Mouse (Mus musculus) midbrain, embryonic 16.5 days (tissue): Measurements from ENCODE around the gene Lrch1. TPM values are rescaled to one million over a fixed set of nuclear protein-coding genes. Genes with fewer than 3 reads are reported as not detected.

ENCODE experiments used
- ATAC-seq: fragments of 200-750 bp; cut with Nextera tagmentation; 2 replicates; pipeline ENCODE4 v1.8.0; 2017; ENCODE audit warnings: moderate TSS enrichment
- H3K27ac ChIP-seq: fragments of 300-500 bp; sonication (generic); 2 replicates; pipeline ENCODE4 v1.5.1; 2014; ENCODE audit warnings: mild to moderate bottlenecking, low read length, mixed read lengths
- H3K27me3 ChIP-seq: fragments of 300-500 bp; sonication (generic); 2 replicates; pipeline ENCODE4 v1.6.1; 2014; ENCODE audit warnings: low read depth, low read length, mixed read lengths; ENCODE audit not compliant: control insufficient read depth, insufficient read depth
- H3K36me3 ChIP-seq: fragments of 300-500 bp; sonication (generic); 2 replicates; pipeline ENCODE4 v1.6.1; 2014; ENCODE audit warnings: mild to moderate bottlenecking, low read length, moderate library complexity, mixed read lengths; ENCODE audit not compliant: control insufficient read depth, insufficient read depth
- H3K4me1 ChIP-seq: fragments of 300-500 bp; sonication (generic); 2 replicates; pipeline ENCODE4 v1.6.1; 2014; ENCODE audit warnings: mild to moderate bottlenecking, low read length, mixed read lengths; ENCODE audit not compliant: control insufficient read depth, insufficient read depth
- H3K4me2 ChIP-seq: fragments of 300-500 bp; sonication (generic); 2 replicates; pipeline ENCODE4 v1.6.1; 2014; ENCODE audit warnings: mild to moderate bottlenecking, low read length, mixed read lengths
- H3K4me3 ChIP-seq: fragments of 300-500 bp; sonication (generic); 2 replicates; pipeline ENCODE4 v1.5.1; 2014; ENCODE audit warnings: low read depth, mild to moderate bottlenecking, low read length, moderate library complexity, mixed read lengths
- H3K9ac ChIP-seq: fragments of 300-500 bp; sonication (generic); 2 replicates; pipeline ENCODE4 v1.6.1; 2014; ENCODE audit warnings: low read depth, low read length, mixed read lengths
- H3K9me3 ChIP-seq: fragments of 300-500 bp; sonication (generic); replicated peaks from 2 replicates; pipeline ENCODE4 v1.6.1; 2014; ENCODE audit warnings: mild to moderate bottlenecking, low read length, mixed read lengths; ENCODE audit not compliant: control insufficient read depth, poor library complexity, severe bottlenecking
- WGBS: fragments of 180-500 bp; shearing (Covaris S2); extraction: QIAGEN DNeasy Blood & Tissue Kit; methylation state at CpG from one replicate; pipeline ENCODE4 v1.1.7; 2014; 5-methylcytosine and 5-hydroxymethylcytosine counted together
- polyA plus RNA-seq: library from polyadenylated mRNA; unstranded; fragments of >200 nt; fragmentation: Nextera tagmentation; extraction: Ambion mirVana; gene quantifications from 2 replicates; pipeline ENCODE4 v1.2.1, GENCODE M21; 2015

Lrch1 gene
- polyA plus RNA-seq, 1 experiment from 2014 or later, result 19.9 TPM

DNA sequence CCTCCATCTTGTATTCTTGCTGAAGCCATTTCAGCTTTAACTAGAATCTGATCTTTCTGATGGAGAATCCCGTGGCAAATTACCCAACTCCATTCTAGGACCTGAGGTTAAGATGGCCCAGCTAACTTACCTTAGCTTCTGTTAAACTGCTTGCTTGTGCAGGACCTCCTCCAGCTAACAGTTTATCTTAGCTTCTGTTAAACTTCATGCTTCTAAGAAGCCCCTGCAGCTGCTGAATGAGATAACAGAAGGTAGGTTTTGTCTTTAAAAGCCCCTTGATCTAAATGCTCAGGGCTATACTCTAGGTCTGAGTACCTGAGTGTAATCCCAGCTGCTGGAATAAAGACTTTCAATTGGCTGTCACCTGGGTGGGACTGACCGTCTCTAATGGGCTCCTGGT, 17.9 kb downstream of the Lrch1 start:
- WGBS, result 76% methylated on average over 2 of the region's 2 CpGs
- no peak for ATAC-seq
- no peak overlapping the region for H3K4me2 ChIP-seq
- H3K36me3 ChIP-seq, result 0 out of 2 replicates have a peak, but pooled peaks cover 2% of the 10 kb centered on the region
- H3K4me1 ChIP-seq, result peaks cover 9% of the 10 kb centered on the region
- no peak overlapping the region for H3K4me3 ChIP-seq
- H3K9ac ChIP-seq, result no peak overlapping the region
- no peak overlapping the region for H3K27ac ChIP-seq
- no peaks in the 10 kb centered on the region for H3K27me3 ChIP-seq
- H3K9me3 ChIP-seq, result no peaks in the 10 kb centered on the region

DNA sequence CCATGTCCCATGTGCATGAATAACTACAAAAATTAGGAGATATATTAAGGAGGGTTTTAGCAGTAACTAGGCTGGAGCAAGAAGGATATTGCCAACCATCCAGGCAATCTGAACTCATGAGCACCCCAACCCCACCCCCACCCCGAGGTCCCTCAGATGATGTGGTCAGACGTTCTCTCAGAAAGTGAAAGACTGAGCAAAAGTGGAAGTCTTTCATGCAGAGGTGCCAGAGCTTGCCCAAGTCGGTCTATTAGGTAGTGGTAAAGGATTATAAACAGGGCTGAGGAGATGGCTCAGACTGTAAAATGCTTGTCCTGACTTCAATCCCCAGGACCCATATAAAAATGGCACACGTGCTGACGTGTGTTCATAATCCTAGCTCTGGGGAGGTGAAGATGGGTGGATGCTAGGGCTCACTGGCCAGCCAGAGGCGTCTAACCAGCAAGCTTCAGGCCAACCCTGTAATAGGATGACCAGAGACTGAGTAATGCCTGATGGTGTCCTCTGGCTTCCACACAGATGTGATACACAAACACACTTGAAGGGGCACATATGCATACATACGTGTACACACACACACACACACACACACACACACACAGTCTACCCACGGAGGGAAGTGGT, 18.8 kb downstream of the Lrch1 start:
- 93% methylated on average over 8 of the region's 8 CpGs for WGBS
- H3K4me3 ChIP-seq, result no peak overlapping the region
- no peak overlapping the region for H3K9ac ChIP-seq
- H3K27ac ChIP-seq, result no peak overlapping the region
- 0 out of 2 replicates have a peak, but pooled peaks cover 2% of the 10 kb centered on the region for H3K36me3 ChIP-seq
- H3K4me2 ChIP-seq, result no peak overlapping the region
- no peaks in the 10 kb centered on the region for H3K27me3 ChIP-seq
- no peaks in the 10 kb centered on the region for H3K9me3 ChIP-seq
- no peak for ATAC-seq
- peaks cover 9% of the 10 kb centered on the region for H3K4me1 ChIP-seq

DNA sequence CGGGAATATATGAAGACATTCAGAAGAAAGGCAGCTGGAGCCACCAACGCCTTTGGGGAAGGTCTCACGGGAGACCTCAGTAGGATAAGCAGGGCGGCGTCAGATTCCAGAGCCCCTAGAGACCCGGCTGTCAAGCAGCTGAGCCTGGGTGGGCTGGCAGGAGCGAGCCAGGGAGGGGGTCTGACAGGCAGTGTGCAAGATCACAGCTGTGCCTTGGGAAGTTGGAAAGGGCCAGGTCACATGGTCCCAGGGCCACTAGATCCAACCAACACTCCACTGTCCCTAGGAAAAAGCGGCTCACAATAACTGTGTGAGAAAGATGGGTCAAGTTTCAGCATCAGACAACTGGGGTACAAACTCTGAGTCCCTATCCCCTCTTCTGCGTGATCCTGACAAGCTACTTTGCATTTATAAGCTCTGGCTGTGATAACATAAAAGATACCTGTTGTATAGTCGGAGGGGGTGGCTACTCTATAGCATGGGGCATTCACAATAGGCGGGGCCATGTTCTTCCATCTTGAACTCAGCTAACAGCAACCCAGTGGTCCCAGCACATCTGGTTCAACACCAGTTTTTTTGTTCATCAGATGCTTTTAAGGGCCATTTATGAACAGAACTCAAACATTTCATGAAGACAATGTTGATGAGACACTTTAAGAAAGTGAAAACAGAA, 20.6 kb downstream of the Lrch1 start:
- Histone ChIP-seq H3K9me3 (no peaks in the 10 kb centered on the region), H3K27me3 (no peaks in the 10 kb centered on the region), H3K4me3 (no peak overlapping the region), H3K27ac (no peak overlapping the region), H3K9ac (no peak overlapping the region), H3K4me1 (peaks cover 9% of the 10 kb centered on the region), H3K4me2 (no peak overlapping the region), H3K36me3 (no peaks in the 10 kb centered on the region)
- no peak for ATAC-seq
- 39% methylated on average over 11 of the region's 11 CpGs for WGBS

DNA sequence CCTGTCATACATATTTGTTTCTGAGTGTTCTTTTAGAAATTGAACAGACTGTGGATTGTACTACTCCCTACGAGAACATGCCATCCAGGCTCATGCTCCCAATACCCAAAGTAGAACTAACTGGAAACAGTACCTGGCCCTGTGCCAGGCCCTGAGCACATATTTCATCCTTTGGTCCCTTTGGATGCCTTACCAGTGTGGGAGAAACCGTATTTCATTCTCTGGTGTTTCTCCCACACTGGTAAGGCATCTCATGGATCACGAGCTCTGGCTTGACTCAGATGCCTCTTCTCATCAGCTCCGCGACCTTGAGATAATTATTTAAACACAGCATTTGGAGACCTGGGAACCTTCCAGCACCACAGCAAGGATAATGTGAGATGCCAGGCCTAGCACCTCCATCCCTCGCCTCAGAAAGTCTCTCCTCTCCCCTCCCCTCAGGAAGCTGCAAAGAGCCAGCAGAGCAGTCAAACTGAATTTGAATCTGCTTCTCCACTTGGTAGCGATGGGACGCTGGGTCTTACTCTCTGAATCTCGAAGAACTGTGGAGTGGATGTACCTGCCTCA, 21.6 kb downstream of the Lrch1 start:
- no peaks in the 10 kb centered on the region for H3K27me3 ChIP-seq
- H3K9me3 ChIP-seq, result no peaks in the 10 kb centered on the region
- no peaks in the 10 kb centered on the region for H3K36me3 ChIP-seq
- 80% methylated on average over 9 of the region's 9 CpGs for WGBS
- H3K4me2 ChIP-seq, result no peak overlapping the region
- H3K4me1 ChIP-seq, result peaks cover 9% of the 10 kb centered on the region
- no peak for ATAC-seq
- H3K4me3 ChIP-seq, result no peak overlapping the region
- no peak overlapping the region for H3K27ac ChIP-seq
- no peak overlapping the region for H3K9ac ChIP-seq

DNA sequence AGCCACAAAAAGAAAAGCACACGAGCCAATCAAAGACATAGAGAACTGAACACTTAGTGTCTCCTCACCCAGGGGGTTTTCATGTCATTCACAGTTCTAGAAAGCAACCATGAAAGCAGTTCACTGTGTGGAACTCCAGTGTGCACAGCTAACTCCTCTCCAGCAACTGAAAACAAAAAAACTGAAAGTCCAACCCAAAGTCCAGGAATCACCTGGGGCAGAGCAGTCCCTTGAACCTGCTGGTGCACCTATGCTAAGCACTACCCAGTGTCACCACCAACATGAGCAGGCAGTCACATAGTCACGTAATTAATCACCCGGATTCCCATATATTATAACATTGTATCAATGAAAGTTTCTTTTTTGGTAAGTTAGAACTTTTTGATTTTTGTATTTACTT, 23.2 kb downstream of the Lrch1 start:
- H3K4me3 ChIP-seq, result no peak overlapping the region
- H3K4me1 ChIP-seq, result peaks cover 9% of the 10 kb centered on the region
- no peak for ATAC-seq
- H3K27me3 ChIP-seq, result no peaks in the 10 kb centered on the region
- no peak overlapping the region for H3K4me2 ChIP-seq
- H3K9ac ChIP-seq, result no peak overlapping the region
- WGBS, result 77% methylated on average over 3 of the region's 3 CpGs
- no peak overlapping the region for H3K27ac ChIP-seq
- no peaks in the 10 kb centered on the region for H3K9me3 ChIP-seq
- 0 out of 2 replicates have a peak, but pooled peaks cover 2% of the 10 kb centered on the region for H3K36me3 ChIP-seq

DNA sequence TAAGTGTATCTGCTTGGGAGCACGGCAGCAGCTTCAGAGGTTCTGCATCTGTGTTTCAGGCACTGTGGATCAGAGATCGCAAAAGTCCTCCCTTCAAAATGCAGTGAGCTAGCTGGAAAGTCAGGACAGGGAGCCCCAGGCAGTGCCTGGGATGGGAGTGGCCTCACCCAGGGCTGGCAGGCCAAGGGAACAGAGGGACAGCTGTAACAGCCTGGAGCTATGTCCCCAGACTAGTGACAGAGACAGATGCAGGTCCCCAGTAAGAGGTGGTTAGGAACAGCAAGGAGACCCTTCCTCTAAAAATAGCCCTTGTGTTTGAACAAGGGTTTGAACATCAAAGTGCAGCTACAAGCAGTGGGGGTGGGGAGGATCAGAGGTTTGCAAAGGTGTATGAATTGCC, 23.6 kb downstream of the Lrch1 start:
- no peak overlapping the region for H3K9ac ChIP-seq
- no peak overlapping the region for H3K4me3 ChIP-seq
- no peak for ATAC-seq
- H3K4me1 ChIP-seq, result peaks cover 9% of the 10 kb centered on the region
- no peak overlapping the region for H3K27ac ChIP-seq
- no peak overlapping the region for H3K4me2 ChIP-seq
- H3K9me3 ChIP-seq, result no peaks in the 10 kb centered on the region
- 0 out of 2 replicates have a peak, but pooled peaks cover 2% of the 10 kb centered on the region for H3K36me3 ChIP-seq
- H3K27me3 ChIP-seq, result no peaks in the 10 kb centered on the region
- WGBS, result 92% methylated on average over 2 of the region's 2 CpGs

DNA sequence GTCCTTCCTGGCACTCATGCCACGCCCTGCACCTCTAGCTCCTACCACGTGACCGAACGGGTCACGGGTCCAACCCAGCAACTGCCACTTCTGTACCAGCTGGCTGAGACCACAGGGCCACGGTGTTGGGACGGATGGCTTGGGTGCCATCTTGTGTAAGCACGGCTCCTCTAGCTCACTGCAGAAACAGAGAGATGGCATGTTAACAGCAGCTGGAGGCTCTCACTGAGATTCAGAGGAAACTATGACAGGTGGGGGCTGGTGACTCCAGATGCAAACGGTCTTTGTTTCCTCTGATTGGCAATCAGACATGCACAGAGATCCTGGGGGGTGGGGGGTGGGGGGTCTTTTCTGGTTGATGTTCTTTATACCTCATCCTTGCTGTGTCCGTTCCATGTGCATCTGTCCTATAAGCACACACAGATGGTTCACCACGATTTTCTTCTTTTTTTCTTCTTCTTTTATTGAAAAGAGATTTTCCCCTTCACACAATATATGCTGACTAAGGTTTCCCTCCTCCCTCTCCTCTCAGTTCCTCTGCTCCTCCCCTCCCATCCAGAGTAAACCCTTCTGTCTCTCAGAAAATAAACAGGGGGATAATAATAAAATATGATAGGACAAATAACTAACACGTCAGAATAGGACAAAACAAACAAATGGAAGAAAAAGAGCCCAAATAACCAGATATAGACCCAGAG, 25.5 kb downstream of the Lrch1 start:
- Histone ChIP-seq H3K4me2 (no peak overlapping the region), H3K4me3 (no peak overlapping the region), H3K9ac (no peak overlapping the region), H3K27me3 (no peaks in the 10 kb centered on the region), H3K27ac (no peak overlapping the region), H3K9me3 (no peaks in the 10 kb centered on the region), H3K36me3 (0 out of 2 replicates have a peak, but pooled peaks cover 2% of the 10 kb centered on the region), H3K4me1 (peaks cover 9% of the 10 kb centered on the region)
- ATAC-seq, result 0 out of 2 replicates have a peak, but pooled peaks have one; percentile 6
- 81% methylated on average over 12 of the region's 12 CpGs for WGBS

DNA sequence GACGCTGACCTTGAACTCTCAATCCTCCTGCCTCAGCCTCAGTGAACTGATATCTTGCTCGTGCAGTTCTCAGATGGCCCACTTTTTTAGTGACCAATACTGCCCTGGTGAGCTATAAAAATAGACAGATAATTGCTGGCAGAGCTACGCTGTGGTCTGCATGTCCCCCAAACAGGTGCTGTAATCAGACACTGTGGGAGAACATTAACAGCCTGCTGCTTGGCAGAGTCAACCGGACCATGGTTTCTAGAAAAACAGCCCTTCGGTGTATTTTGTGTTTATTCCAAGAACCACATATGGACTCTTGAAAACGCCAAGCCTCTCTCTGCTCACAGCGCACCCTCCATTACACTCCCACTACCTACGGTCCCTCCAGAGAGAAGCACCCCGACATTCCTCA, 26.2 kb downstream of the Lrch1 start:
- Histone ChIP-seq H3K4me2 (no peak overlapping the region), H3K9me3 (no peaks in the 10 kb centered on the region), H3K27me3 (no peaks in the 10 kb centered on the region), H3K4me1 (peaks cover 4% of the 10 kb centered on the region), H3K9ac (no peak overlapping the region), H3K36me3 (0 out of 2 replicates have a peak, but pooled peaks cover 2% of the 10 kb centered on the region), H3K4me3 (no peak overlapping the region), H3K27ac (no peak overlapping the region)
- 93% methylated on average over 9 of the region's 9 CpGs for WGBS
- no peak for ATAC-seq
